Mouse (Mus musculus) neural tube, embryonic 12.5 days (tissue): ENCODE results near the gene Ppargc1a. TPM values are rescaled to one million over a fixed set of nuclear protein-coding genes. Genes with fewer than 3 reads are reported as not detected.

Source experiments
- ATAC-seq: fragments of 200-750 bp; cut with Nextera tagmentation; 2 replicates; pipeline ENCODE4 v1.8.0; 2017; ENCODE audit warnings: low read depth, mild to moderate bottlenecking, moderate TSS enrichment, moderate library complexity; ENCODE audit not compliant: low FRiP score
- H3K27ac ChIP-seq: fragments of 300-500 bp; sonication (generic); 2 replicates; pipeline ENCODE4 v1.5.1; 2016
- H3K27me3 ChIP-seq: fragments of 300-500 bp; sonication (generic); replicated peaks from 2 replicates; pipeline ENCODE4 v1.6.1; 2016; ENCODE audit warnings: mild to moderate bottlenecking
- H3K36me3 ChIP-seq: fragments of 300-500 bp; sonication (generic); 2 replicates; pipeline ENCODE4 v1.6.1; 2016; ENCODE audit warnings: mild to moderate bottlenecking
- H3K4me1 ChIP-seq: fragments of 300-500 bp; sonication (generic); 2 replicates; pipeline ENCODE4 v1.6.1; 2016
- H3K4me2 ChIP-seq: fragments of 300-500 bp; sonication (generic); replicated peaks from 2 replicates; pipeline ENCODE4 v1.6.1; 2016; ENCODE audit warnings: mild to moderate bottlenecking
- H3K4me3 ChIP-seq: fragments of 300-500 bp; sonication (generic); 2 replicates; pipeline ENCODE4 v1.5.1; 2016
- H3K9ac ChIP-seq: fragments of 300-500 bp; sonication (generic); 2 replicates; pipeline ENCODE4 v1.6.1; 2016; ENCODE audit warnings: mild to moderate bottlenecking
- H3K9me3 ChIP-seq: fragments of 300-500 bp; sonication (generic); 2 replicates; pipeline ENCODE4 v1.6.1; 2016; ENCODE audit warnings: mild to moderate bottlenecking
- WGBS: fragments of 180-500 bp; shearing (Covaris S2); methylation state at CpG from one replicate; pipeline ENCODE4 v1.1.7; 2016; 5-methylcytosine and 5-hydroxymethylcytosine counted together
- polyA plus RNA-seq: library from polyadenylated mRNA; unstranded; fragments of >200 nt; fragmentation: Nextera tagmentation; extraction: Ambion mirVana; gene quantifications from 2 replicates; pipeline ENCODE4 v1.2.1, GENCODE M21; 2016

The Ppargc1a gene
- polyA plus RNA-seq, 1 experiment from 2014 or later = 4.2 TPM

DNA sequence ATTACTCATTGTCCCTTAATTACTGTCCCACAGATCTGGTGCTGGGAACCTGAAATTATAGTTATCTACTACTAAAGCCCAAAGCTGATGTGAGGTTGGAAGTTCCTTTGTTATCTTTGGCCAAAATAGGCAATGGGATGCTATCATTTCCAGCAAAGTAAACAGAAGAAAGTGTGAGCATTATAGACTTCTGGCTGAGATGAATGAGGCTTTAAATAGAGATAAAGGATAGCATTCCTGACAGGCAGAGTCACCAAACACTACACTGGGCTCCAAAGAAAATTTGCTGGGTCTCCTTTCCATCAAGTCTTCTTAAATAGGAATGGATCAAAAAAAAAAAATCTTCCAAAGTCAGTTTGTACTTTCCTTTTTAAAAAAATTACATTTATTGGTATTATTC, 87.7 kb downstream of the Ppargc1a start:
- no peak overlapping the region for H3K4me3 ChIP-seq
- no peak overlapping the region for H3K4me2 ChIP-seq

DNA sequence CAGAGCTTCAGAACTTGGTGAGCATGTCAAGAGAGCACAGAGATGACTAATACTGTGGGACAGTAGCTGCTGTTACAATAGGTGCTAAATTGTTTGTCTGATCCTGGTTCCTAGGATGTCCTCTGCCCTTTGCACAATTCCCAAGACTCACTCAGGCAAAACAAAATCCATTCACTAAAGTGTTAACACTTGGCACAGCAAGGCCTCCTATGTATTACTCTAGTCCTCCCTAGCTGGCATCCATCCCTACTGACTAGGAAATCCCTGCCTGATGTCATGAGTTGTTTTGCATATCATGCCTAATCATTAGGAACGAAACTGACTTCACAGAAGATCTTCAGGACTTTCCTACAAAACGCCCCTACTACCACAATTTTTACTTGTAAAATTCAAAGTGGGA, 88.1 kb downstream of the Ppargc1a start:
- H3K9me3 ChIP-seq = no peaks in the 10 kb centered on the region
- no peak overlapping the region for H3K27ac ChIP-seq
- ATAC-seq = no peak
- H3K27me3 ChIP-seq = no peaks in the 10 kb centered on the region
- no peaks in the 10 kb centered on the region for H3K36me3 ChIP-seq
- no peak overlapping the region for H3K4me3 ChIP-seq
- 75% methylated on average over 2 of the region's 2 CpGs for WGBS
- peaks cover 15% of the 10 kb centered on the region; the same call in 1 of the 2 replicates for H3K4me1 ChIP-seq
- no peak overlapping the region for H3K4me2 ChIP-seq
- no peak overlapping the region for H3K9ac ChIP-seq

More for the DNA sequence above, 87.7 kb downstream of the Ppargc1a start:
- ATAC-seq = no peak
- no peaks in the 10 kb centered on the region for H3K9me3 ChIP-seq
- no peak overlapping the region for H3K9ac ChIP-seq
- no peaks in the 10 kb centered on the region for H3K27me3 ChIP-seq
- no peaks in the 10 kb centered on the region for H3K36me3 ChIP-seq
- peaks cover 15% of the 10 kb centered on the region; the same call in 1 of the 2 replicates for H3K4me1 ChIP-seq
- no peak overlapping the region for H3K27ac ChIP-seq

DNA sequence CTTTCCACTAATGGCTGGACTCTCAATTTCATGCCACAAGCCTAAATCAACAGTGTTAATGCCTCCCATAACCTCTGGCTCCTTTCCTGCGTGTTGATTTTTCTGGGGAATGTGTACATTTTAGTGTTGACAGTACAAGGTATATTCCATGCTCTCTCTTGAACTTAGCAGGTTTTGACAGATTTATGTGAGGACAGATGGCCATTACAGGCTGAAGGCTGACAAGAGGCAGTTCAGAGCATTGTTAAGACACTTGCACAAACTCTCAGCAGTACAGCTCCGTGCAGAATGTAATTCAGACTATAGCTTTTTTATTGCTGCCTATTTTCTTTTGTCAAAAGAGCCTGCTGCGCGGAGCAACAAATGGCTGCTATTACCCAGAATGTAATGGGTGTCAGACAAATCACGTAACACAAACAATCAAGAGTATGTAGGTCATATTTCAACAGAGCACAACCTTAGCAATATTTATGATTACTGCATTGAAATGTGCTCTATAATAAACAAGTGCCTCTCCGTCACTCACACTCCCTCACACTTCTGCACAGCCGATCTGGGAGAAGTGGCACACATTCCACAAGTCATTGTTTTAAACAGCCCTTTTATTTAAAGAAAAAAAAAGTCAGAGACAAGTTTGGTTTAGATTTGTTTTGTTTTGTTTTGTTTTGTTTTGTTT, 89.1 kb downstream of the Ppargc1a start:
- peak; percentile 83 for ATAC-seq
- no peak overlapping the region for H3K4me3 ChIP-seq
- no peak overlapping the region for H3K4me2 ChIP-seq
- 4% methylated on average over 7 of the region's 7 CpGs for WGBS
- H3K9me3 ChIP-seq = no peaks in the 10 kb centered on the region
- H3K36me3 ChIP-seq = no peaks in the 10 kb centered on the region; the same call in 1 of the 2 replicates
- H3K9ac ChIP-seq = no peak overlapping the region
- H3K27me3 ChIP-seq = no peaks in the 10 kb centered on the region
- peaks cover 15% of the 10 kb centered on the region; the same call in 1 of the 2 replicates for H3K4me1 ChIP-seq
- H3K27ac ChIP-seq = no peak overlapping the region

DNA sequence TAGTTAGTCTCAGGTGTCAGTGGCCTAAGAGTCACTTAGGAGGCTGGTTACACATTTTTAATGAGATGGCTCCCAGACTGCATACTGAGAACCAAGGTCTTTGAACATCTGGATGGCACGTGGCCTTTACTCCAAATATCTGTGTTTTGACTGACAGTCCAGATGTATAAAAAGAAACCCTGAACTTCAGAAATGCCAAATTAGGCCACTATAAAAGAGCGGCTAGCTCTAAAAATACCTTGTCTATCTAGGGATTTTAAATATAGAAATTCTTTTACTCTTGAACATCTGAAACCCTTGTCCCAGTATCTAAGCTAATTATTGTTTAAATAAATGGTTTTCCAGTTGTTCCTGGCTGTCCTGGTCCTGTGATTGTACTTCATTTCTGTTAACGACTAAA, 90.4 kb downstream of the Ppargc1a start:
- Histone ChIP-seq H3K4me3 (no peak overlapping the region), H3K27me3 (no peaks in the 10 kb centered on the region), H3K4me1 (peaks cover 15% of the 10 kb centered on the region; the same call in 1 of the 2 replicates), H3K9me3 (no peaks in the 10 kb centered on the region), H3K27ac (no peak overlapping the region), H3K36me3 (no peaks in the 10 kb centered on the region; the same call in 1 of the 2 replicates), H3K4me2 (no peak overlapping the region), H3K9ac (no peak overlapping the region)
- no peak for ATAC-seq
- WGBS = 61% methylated on average over 3 of the region's 3 CpGs

DNA sequence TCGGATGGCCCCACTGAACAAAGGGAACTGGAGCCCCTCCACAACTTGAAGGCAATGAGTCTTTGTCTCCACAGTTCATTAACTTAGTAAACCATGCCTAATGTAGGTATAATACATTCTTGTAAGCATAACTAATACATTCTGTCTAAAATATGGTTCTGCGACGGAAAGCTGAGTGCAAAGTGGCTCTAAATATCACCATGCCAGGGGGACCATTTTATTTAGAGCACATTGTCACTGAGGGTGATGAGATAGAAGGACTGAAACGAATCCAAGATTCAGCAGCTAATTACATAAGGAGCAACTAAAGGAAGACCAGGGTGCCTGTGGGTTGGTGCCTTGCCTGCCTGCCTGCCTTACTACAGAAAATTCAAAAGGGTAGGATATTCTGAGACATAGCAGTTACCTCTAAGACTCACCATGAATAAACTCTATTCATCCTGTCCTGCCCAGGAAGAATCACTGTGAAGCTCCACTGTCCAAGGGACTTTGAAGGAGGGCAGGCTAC, 92.4 kb downstream of the Ppargc1a start:
- H3K27ac ChIP-seq = no peak overlapping the region
- ATAC-seq = no peak
- H3K36me3 ChIP-seq = no peaks in the 10 kb centered on the region; the same call in 1 of the 2 replicates
- 29% methylated on average over 4 of the region's 4 CpGs for WGBS
- H3K4me1 ChIP-seq = peaks cover 15% of the 10 kb centered on the region; the same call in 1 of the 2 replicates
- H3K9ac ChIP-seq = no peak overlapping the region
- H3K9me3 ChIP-seq = no peaks in the 10 kb centered on the region
- H3K4me2 ChIP-seq = no peak overlapping the region
- H3K4me3 ChIP-seq = no peak overlapping the region
- no peaks in the 10 kb centered on the region for H3K27me3 ChIP-seq

DNA sequence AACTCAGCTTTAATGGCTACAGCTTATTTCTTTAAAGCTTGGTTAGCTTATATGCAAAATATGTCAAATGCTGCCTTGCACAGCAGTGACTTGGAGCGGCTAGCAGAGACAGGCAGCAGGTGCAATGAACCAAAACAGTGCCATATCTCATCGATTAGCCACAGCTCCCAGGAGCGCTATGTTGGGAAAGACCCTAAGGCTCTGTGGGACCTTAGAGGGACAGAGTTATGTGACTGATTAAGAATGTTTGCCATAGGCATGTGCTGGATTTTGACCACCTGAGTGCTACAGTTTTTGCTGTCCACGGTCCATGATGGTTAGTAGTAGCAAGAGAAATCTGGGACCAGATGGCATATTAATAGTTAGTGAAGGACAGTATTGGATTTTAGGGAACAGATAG, 95.9 kb downstream of the Ppargc1a start:
- no peak overlapping the region for H3K9ac ChIP-seq
- H3K27ac ChIP-seq = no peak overlapping the region
- H3K9me3 ChIP-seq = no peaks in the 10 kb centered on the region
- H3K4me2 ChIP-seq = no peak overlapping the region
- WGBS = 35% methylated on average over 4 of the region's 4 CpGs
- H3K36me3 ChIP-seq = no peaks in the 10 kb centered on the region; the same call in 1 of the 2 replicates
- peaks cover 2% of the 10 kb centered on the region; the same call in 1 of the 2 replicates for H3K4me1 ChIP-seq
- H3K27me3 ChIP-seq = no peaks in the 10 kb centered on the region
- H3K4me3 ChIP-seq = no peak overlapping the region
- ATAC-seq = peak; percentile 76

DNA sequence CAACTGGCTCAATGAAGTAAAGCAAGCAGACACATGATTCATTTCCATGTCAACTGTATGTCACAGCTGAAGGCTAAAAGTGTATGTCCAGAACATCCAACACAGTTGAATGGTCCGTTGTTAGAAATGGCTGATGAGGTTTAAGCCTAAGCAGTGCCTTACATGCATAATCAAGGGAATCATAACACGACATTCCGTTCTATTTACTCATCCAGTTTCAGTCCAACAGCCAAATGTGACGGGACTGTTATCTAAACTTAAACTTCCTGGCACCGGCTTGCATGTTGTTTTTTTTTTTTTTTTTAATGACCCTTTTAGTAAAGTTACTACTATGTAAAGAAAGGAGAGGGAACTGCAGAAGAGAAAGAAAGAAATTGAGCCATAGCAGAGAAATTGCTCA, 101.5 kb downstream of the Ppargc1a start:
- whole genome bisulfite sequencing = 84% methylated on average over 5 of the region's 5 CpGs
- H3K4me2 ChIP-seq = no peak overlapping the region
- no peaks in the 10 kb centered on the region for H3K36me3 ChIP-seq
- no peaks in the 10 kb centered on the region for H3K27me3 ChIP-seq
- H3K4me3 ChIP-seq = no peak overlapping the region
- no peak overlapping the region for H3K27ac ChIP-seq
- ATAC-seq = no peak
- H3K9ac ChIP-seq = no peak overlapping the region
- H3K4me1 ChIP-seq = no peaks in the 10 kb centered on the region
- H3K9me3 ChIP-seq = no peaks in the 10 kb centered on the region

DNA sequence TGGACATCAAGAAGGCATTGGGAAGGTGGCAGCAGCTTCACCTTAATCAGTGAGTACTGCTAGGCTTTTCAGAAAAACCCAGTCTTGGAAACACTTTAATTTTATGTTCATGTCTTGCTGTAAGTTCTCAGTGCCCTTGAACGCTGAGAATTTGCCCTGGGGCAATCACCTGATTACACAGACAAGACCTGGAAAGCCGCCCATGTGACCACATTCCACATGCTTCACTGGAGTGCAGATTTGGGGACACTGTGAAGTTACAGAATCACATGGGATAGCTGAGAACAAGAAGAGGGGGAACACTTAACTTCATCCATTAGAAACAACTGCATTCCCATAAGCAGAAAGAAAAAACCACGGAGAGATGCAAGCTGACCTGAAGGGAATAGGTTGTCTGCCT, 115.5 kb downstream of the Ppargc1a start:
- no peaks in the 10 kb centered on the region for H3K4me1 ChIP-seq
- no peak overlapping the region for H3K4me2 ChIP-seq
- no peaks in the 10 kb centered on the region for H3K27me3 ChIP-seq
- H3K27ac ChIP-seq = no peak overlapping the region
- H3K4me3 ChIP-seq = no peak overlapping the region
- H3K36me3 ChIP-seq = no peaks in the 10 kb centered on the region
- no peak overlapping the region for H3K9ac ChIP-seq
- 78% methylated on average over 3 of the region's 3 CpGs for WGBS
- no peak for ATAC-seq
- no peaks in the 10 kb centered on the region for H3K9me3 ChIP-seq

DNA sequence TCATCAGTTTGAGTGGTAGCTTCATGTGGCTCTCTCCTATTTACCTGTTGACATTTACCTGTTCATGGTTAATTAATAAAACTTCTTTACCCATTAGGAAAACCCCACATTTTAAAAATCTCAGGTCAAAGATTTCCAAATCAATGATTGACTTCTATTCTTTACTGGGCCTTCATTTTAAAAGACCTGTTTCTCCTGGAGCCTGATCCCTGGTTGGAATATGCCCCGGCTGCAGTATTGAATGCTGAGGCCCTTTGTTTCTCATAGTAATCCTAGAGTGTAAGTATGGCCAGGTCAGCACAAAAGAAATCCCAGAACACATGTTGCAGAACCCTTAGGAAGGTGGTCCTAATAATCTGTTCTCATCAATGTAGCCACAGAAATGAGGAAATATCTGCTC, 119.9 kb downstream of the Ppargc1a start:
- WGBS = 94% methylated on average over 1 of the region's 1 CpGs

DNA sequence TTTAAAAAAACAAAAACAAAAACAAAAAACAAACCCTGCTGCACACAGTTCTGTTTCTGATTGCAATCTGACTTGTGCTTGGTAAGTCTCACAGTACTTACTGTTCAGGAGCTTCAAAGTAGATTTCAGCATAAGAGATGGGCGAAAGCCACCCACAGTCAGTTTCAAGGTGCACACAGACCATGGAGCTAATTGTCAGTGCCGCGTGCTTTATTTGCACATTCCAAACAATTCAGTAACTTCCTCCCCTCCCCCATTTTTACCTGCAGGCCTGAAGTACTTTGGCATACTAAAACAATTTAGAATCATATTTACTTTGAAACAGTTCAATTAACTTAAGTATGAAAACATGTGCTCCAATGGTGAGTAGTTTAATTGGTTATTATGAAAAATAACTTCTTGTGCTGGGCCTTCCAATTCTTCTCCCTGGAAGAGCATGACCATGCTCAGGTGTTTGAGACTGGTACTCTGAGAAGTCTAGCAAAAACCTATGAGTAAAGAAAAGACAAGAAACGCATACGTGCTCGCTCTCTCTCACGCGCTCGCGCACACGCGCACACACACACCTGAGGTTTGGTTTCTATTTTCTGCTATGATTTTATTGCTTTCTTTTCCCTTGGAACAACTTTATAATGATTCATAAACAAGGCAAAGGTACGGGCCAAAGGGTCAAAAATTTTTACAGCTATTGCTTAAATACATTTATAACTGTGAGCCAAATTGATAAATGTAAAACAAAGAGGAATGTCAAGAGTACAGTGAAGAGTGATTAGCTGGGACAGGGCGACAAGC, 121.0 kb downstream of the Ppargc1a start:
- Histone ChIP-seq H3K9me3 (no peaks in the 10 kb centered on the region), H3K4me3 (no peak overlapping the region), H3K27ac (no peak overlapping the region), H3K4me1 (no peaks in the 10 kb centered on the region), H3K27me3 (no peaks in the 10 kb centered on the region), H3K9ac (no peak overlapping the region), H3K4me2 (no peak overlapping the region), H3K36me3 (no peaks in the 10 kb centered on the region)
- 96% methylated on average over 14 of the region's 14 CpGs for WGBS
- no peak for ATAC-seq

More for the DNA sequence above, 119.9 kb downstream of the Ppargc1a start:
- Histone ChIP-seq H3K27me3 (no peaks in the 10 kb centered on the region), H3K9ac (no peak overlapping the region), H3K27ac (no peak overlapping the region), H3K4me2 (no peak overlapping the region), H3K4me1 (no peaks in the 10 kb centered on the region), H3K9me3 (no peaks in the 10 kb centered on the region), H3K4me3 (no peak overlapping the region), H3K36me3 (no peaks in the 10 kb centered on the region)
- no peak for ATAC-seq

DNA sequence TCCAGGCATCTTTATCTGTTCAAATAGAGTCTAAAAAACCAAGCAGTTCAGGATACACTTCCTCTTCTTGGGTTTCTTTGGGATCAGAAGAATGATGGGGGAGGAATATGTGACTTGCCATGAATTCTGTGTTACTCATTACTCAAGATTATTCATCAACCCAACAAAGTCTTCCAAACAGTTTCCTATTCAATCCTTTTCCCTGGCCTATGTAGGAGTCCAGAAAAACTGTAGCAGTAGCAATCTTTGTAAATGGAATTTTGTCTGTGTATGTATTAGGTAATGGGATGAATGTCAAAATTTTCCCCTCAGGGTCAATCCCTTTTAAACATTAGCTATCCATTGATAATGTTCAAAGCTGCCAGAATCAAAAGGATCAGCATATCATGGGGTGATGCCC, 121.8 kb downstream of the Ppargc1a start:
- Histone ChIP-seq H3K4me2 (no peak overlapping the region), H3K9me3 (no peaks in the 10 kb centered on the region), H3K9ac (no peak overlapping the region), H3K4me1 (no peaks in the 10 kb centered on the region), H3K4me3 (no peak overlapping the region), H3K27ac (no peak overlapping the region), H3K36me3 (no peaks in the 10 kb centered on the region), H3K27me3 (no peaks in the 10 kb centered on the region)
- ATAC-seq = no peak

DNA sequence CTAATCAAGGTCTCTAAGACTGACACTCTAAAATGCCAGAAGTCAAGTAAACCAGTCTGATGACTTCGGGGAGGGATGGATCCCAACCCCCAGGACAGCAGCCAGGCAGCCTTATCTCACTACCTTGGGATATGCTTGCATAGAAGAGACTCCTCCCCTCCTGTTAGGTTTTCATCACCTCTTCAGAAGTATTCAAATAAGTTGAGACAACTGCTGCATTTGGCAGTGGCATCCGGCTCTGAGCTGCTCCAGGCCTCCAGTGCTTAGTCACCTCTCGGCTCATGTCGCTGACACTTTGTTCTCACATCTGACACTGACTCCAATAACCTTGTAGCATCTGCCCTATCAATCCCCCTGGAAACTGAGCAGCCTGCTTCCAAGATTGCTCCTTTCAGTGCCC, 127.8 kb downstream of the Ppargc1a start:
- 46% methylated on average over 4 of the region's 4 CpGs for WGBS
- Histone ChIP-seq H3K36me3 (no peaks in the 10 kb centered on the region), H3K9me3 (no peaks in the 10 kb centered on the region), H3K4me3 (no peak overlapping the region), H3K9ac (no peak overlapping the region), H3K27ac (no peak overlapping the region), H3K27me3 (no peaks in the 10 kb centered on the region), H3K4me2 (no peak overlapping the region), H3K4me1 (no peaks in the 10 kb centered on the region)
- no peak for ATAC-seq
